Mouse (Mus musculus) cerebellum, adult 2 months (tissue): ENCODE results near the gene Adamtsl1.

Experiments
- CTCF ChIP-seq: fragments of 200-500 bp; IDR thresholded peaks from 2 replicates; pipeline ENCODE4 v1.5.1; 2011; ENCODE audit warnings: low read depth, mild to moderate bottlenecking, control low read depth, low read length, moderate library complexity, borderline replicate concordance; ENCODE audit not compliant: insufficient read depth
- POLR2A ChIP-seq: fragments of 200-500 bp; IDR thresholded peaks from 2 replicates; pipeline ENCODE4 v1.6.1; 2011; ENCODE audit warnings: low read length, control low read depth, borderline replicate concordance; ENCODE audit not compliant: insufficient read depth

DNA sequence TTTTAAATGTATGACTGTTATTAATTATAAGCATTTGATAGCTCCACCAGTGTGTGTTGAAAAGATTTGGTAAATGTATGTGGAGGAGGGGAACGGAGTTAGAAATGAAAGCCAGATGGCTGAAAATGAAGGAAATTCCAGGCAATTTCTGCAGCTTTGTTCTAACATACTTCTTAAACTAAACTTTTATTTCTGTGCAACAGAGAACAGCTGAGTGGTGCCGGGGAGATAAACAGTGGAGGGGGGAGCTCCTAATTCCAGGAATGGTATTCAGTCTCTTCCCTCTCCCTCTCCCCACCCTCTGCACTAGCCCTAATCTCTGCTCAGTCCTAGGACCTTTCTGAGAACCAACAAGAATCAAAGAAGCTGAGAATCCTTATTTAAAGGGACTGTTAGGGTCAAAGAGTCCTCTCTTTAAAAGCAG is 780.9 kb downstream of the Adamtsl1 start:
- TF ChIP-seq POLR2A (no peak), CTCF (no peak)
